Mouse (Mus musculus) brain, adult 2 months (tissue): ENCODE results near the gene Car14.
A peak's percentile ranks its signal among the peaks of the same experiment; 100 is the strongest.
"Not testable (repeated sequence)": the region's sequence is repeated elsewhere in the genome, so short reads cannot be mapped to it uniquely, and the experiment has no call there.

Experiments used
- DNase-seq: peaks from one replicate; pipeline ENCODE4 v3.0.0; 2011; ENCODE audit warnings: low read depth, low spot score

Gene Car14

GRCm38 (mm10) chr3:95892066-95893052 lies 12.1 kb downstream of the Car14 start:
- no peak for DNase-seq

GRCm38 (mm10) chr3:95891211-95892065 lies 13.1 kb downstream of the Car14 start, which contains the start of gene BC028528:
BC028528 (minus strand) TSS chr3:95892005.
- DNase-seq = no peak

GRCm38 (mm10) chr3:95889664-95890063 lies 14.8 kb downstream of the Car14 start:
- DNase-seq = no peak

GRCm38 (mm10) chr3:95887596-95887995 lies 16.9 kb downstream of the Car14 start:
- DNase-seq = no peak

GRCm38 (mm10) chr3:95884400-95884799 lies 20.1 kb downstream of the Car14 start:
- no peak for DNase-seq

- DNase-seq = peak; percentile 88
These were observed 21.6 kb downstream of the Car14 start for GRCm38 (mm10) chr3:95882816-95883425.

GRCm38 (mm10) chr3:95881979-95882815 lies 22.3 kb downstream of the Car14 start, which contains the start of gene Ciart:
Ciart (minus strand) TSS chr3:95882251.
- peak; percentile 100 for DNase-seq

GRCm38 (mm10) chr3:95879063-95879462 lies 25.4 kb downstream of the Car14 start:
- DNase-seq = no peak

- no peak for DNase-seq
These were observed 32.4 kb downstream of the Car14 start for GRCm38 (mm10) chr3:95872048-95872447.

- peak; percentile 97 for DNase-seq
These were observed 33.1 kb downstream of the Car14 start, which contains the start of gene Mrps21 for GRCm38 (mm10) chr3:95871392-95871867. Mrps21 (minus strand) TSS chr3:95871519.

GRCm38 (mm10) chr3:95870976-95871375 lies 33.5 kb downstream of the Car14 start:
- DNase-seq = no peak

- DNase-seq = no peak
These were observed 37.1 kb downstream of the Car14 start for GRCm38 (mm10) chr3:95867408-95867807.

- no peak for DNase-seq
These were observed 38.4 kb downstream of the Car14 start for GRCm38 (mm10) chr3:95866071-95866470.

- no peak for DNase-seq
These were observed 38.9 kb downstream of the Car14 start for GRCm38 (mm10) chr3:95865571-95865970.

GRCm38 (mm10) chr3:95865050-95865449 lies 39.4 kb downstream of the Car14 start:
- DNase-seq = peak; percentile 93

GRCm38 (mm10) chr3:95863578-95863977 lies 40.9 kb downstream of the Car14 start:
- DNase-seq = no peak

GRCm38 (mm10) chr3:95861796-95862195 lies 42.7 kb downstream of the Car14 start:
- DNase-seq = peak; percentile 79

- DNase-seq = no peak
These were observed 43.3 kb downstream of the Car14 start for GRCm38 (mm10) chr3:95861216-95861615.

- no peak for DNase-seq
These were observed 44.2 kb downstream of the Car14 start for GRCm38 (mm10) chr3:95860323-95860722.

GRCm38 (mm10) chr3:95858278-95858677 lies 46.2 kb downstream of the Car14 start:
- not testable (repeated sequence) for DNase-seq
